Mouse (Mus musculus): ENCODE data around the gene Slc30a10.

- TF ChIP-seq CTCF (IDR thresholded peaks at IDR 0.05; ENCODE audit: low read depth) (no peak), EP300 (optimal IDR thresholded peaks at IDR 0.05) (no peak)
Observed at GRCm38 (mm10) chr1:185460096-185460495, 5.4 kb downstream of the Slc30a10 start.

All from stomach, postnatal 0 days (tissue).